Mouse (Mus musculus) ES-Bruce4 (cell line): ENCODE measurements around the gene Grem2. TPM values are rescaled to one million over a fixed set of nuclear protein-coding genes. Genes with fewer than 3 reads are reported as not detected.
A peak's percentile ranks its signal among the peaks of the same experiment; 100 is the strongest.

Experiments used
- H3K27ac ChIP-seq: 2 replicates; pipeline ENCODE4 v1.5.1; 2012; ENCODE audit warnings: low read length, inconsistent platforms; ENCODE audit not compliant: insufficient read depth
- H3K27me3 ChIP-seq: 2 replicates; pipeline ENCODE4 v1.6.1; 2012; ENCODE audit warnings: mild to moderate bottlenecking, low read length, inconsistent platforms; ENCODE audit not compliant: control insufficient read depth, poor library complexity, insufficient read depth, severe bottlenecking
- H3K36me3 ChIP-seq: 2 replicates; pipeline ENCODE4 v1.6.1; 2012; ENCODE audit warnings: inconsistent platforms, mild to moderate bottlenecking, low read length, moderate library complexity; ENCODE audit not compliant: control insufficient read depth, poor library complexity, insufficient read depth, severe bottlenecking
- H3K4me1 ChIP-seq: one replicate; pipeline ENCODE4 v1.8.1; 2011; ENCODE audit warnings: low read length; ENCODE audit not compliant: control insufficient read depth, insufficient read depth
- H3K4me3 ChIP-seq: 2 replicates; pipeline ENCODE4 v1.5.1; 2011; ENCODE audit warnings: low read depth, mild to moderate bottlenecking, low read length
- H3K9ac ChIP-seq: 2 replicates; pipeline ENCODE4 v1.6.1; 2012; ENCODE audit warnings: low read depth, mild to moderate bottlenecking, inconsistent platforms; ENCODE audit not compliant: poor library complexity, severe bottlenecking
- H3K9me3 ChIP-seq: replicated peaks from 2 replicates; pipeline ENCODE4 v1.6.1; 2012; ENCODE audit warnings: mild to moderate bottlenecking, low read length, inconsistent platforms; ENCODE audit not compliant: control insufficient read depth, poor library complexity, insufficient read depth, severe bottlenecking
- CTCF ChIP-seq: IDR thresholded peaks from one replicate; pipeline ENCODE4 v1.8.1; 2011; ENCODE audit warnings: low read depth, low read length
- EP300 ChIP-seq: IDR thresholded peaks from 2 replicates; pipeline ENCODE4 v1.6.1; 2011; ENCODE audit warnings: low read depth, low read length; ENCODE audit not compliant: insufficient read depth
- POLR2A ChIP-seq: IDR thresholded peaks from one replicate; pipeline ENCODE4 v1.8.1; 2011; ENCODE audit warnings: low read length; ENCODE audit not compliant: insufficient read depth
- polyA plus RNA-seq: library from polyadenylated mRNA; stranded (reverse); fragments of >200 nt; gene quantifications from 2 replicates; pipeline ENCODE4 v1.2.4, GENCODE M21; 2011; ENCODE audit warnings: low read depth; ENCODE audit not compliant: missing spikeins, insufficient read depth, insufficient read length

Gene Grem2
- 0.58 and 1.1 TPM in 2 replicates for polyA plus RNA-seq

DNA sequence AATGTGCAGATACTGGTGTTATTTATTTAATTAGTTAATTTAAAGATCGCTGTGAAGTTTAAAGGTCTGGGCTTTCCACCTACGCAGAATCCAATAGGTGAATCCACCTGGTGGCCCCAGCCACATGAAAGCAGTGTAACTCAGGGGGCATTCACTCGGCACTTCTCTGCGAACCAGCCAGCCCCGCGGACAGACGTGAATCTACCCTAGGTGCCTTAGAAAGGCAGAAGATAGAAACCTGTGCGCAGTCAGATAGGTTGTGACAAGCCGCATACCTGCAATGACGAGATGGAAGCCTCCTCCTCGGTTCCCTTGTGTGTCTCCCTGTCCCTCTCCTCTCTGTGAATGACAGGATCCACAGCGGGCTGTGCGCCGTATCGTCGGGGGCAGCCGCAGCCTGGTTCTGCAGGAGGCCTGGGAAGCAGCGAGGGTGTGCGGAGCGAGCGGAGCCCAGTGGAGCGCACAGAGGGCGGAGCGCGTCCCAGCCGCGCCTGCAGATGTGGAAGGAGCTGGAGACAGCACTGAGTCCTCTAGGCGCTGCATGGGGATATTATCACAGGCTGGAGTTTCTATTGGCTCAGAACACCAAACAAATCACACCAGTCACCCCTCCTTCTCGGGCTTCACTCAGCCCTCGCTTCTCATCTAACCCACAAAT lies at the start of gene Grem2:
Gene Grem2, minus strand, starts transcription at position 522 of the 658 bp plus-strand sequence.
- TF ChIP-seq CTCF (no peak), POLR2A (no peak), EP300 (no peak)
- Histone ChIP-seq H3K27me3 (no peaks in the 10 kb centered on the region; the same call in 1 of the 2 replicates), H3K4me1 (no peaks in the 10 kb centered on the region), H3K36me3 (no peaks in the 10 kb centered on the region), H3K9me3 (no peaks in the 10 kb centered on the region), H3K9ac (no peak within 1 kb of the TSS), H3K4me3 (peak within 1 kb of the TSS; percentile 33), H3K27ac (no peak within 1 kb of the TSS)

DNA sequence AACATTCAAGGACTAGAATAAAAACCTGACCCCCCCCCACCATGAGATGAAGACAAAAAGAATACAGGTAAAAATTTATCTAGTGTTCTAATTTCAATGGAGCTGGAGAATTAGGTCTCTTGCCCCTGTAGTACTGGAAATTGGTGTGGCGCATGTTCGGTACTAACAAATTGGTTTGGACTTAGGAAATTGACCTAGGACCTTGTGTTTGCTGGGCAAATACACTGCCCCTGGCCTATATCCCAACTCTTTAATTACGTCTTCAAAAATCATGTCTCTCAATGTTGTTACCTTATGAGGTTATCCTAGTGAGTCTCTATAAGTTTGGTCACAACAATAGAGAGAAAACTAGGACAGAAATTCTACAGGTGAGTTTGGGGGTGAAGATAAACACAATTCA lies 38.2 kb upstream of the Grem2 start:
- Histone ChIP-seq H3K27ac (no peak overlapping the region), H3K9me3 (no peaks in the 10 kb centered on the region), H3K9ac (no peak overlapping the region), H3K27me3 (no peaks in the 10 kb centered on the region; the same call in 1 of the 2 replicates), H3K36me3 (no peaks in the 10 kb centered on the region), H3K4me1 (no peaks in the 10 kb centered on the region), H3K4me3 (no peak overlapping the region)
- TF ChIP-seq CTCF (no peak), POLR2A (no peak), EP300 (no peak)

DNA sequence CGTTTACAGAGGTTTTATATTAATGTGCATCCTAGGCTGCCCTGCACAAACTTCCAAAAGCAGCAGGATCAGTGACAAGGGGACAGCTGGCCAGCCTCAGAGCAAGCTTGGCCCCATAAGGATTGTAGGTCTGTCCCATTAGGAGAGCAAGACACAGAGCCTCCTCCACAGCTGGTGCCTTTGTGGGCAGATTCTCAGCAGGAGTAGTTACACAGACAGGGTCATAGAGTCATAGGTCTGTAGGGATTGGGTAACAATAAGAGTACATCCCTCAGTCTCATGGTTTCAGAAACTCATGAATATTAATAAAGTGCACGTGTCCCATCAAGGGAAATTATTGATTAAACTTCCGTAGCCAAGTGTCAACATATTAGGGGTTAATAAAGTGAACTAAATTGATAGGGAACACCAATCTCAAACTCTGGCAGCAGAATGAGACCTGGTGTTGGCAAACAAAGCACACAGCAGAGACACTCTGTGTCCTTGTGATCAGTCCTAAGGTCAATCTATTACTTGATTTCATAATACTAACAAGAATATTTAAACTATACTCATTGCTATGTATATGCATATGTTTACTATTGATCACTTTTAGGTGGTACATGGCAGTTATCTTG lies 9.5 kb upstream of the Grem2 start:
- no peak overlapping the region for H3K4me3 ChIP-seq
- no peak overlapping the region for H3K27ac ChIP-seq
- no peaks in the 10 kb centered on the region for H3K27me3 ChIP-seq
- H3K9ac ChIP-seq = no peak overlapping the region
- no peaks in the 10 kb centered on the region for H3K36me3 ChIP-seq
- H3K9me3 ChIP-seq = no peaks in the 10 kb centered on the region; the same call in 1 of the 2 replicates
- TF ChIP-seq EP300 (no peak), POLR2A (no peak), CTCF (no peak)
- H3K4me1 ChIP-seq = no peaks in the 10 kb centered on the region

- Histone ChIP-seq H3K4me3 (no peak overlapping the region), H3K27ac (no peak overlapping the region), H3K36me3 (no peaks in the 10 kb centered on the region), H3K4me1 (no peaks in the 10 kb centered on the region), H3K27me3 (no peaks in the 10 kb centered on the region), H3K9me3 (no peaks in the 10 kb centered on the region; the same call in 1 of the 2 replicates), H3K9ac (no peak overlapping the region)
- no peak for TF ChIP-seq POLR2A
- no peak for TF ChIP-seq EP300
- no peak for TF ChIP-seq CTCF
Observed at GRCm38 (mm10) chr1:174929459-174930181, 8.0 kb upstream of the Grem2 start.

- Histone ChIP-seq H3K4me1 (no peaks in the 10 kb centered on the region), H3K27me3 (no peaks in the 10 kb centered on the region; the same call in 1 of the 2 replicates), H3K27ac (no peak overlapping the region), H3K36me3 (no peaks in the 10 kb centered on the region), H3K4me3 (no peak overlapping the region), H3K9ac (no peak overlapping the region), H3K9me3 (no peaks in the 10 kb centered on the region)
- no peak for TF ChIP-seq POLR2A
- TF ChIP-seq EP300 = no peak
- TF ChIP-seq CTCF = no peak
Observed at GRCm38 (mm10) chr1:174918949-174919348, 2.7 kb downstream of the Grem2 start.
